Mouse (Mus musculus) spleen, adult 2 months (tissue): ENCODE measurements at regions not wholly inside any gene's neighbourhood (a gene's known extent, or its start where the extent isn't known, plus 50 kb on each side); places are given as distances from the start of the nearest gene placed in this dataset.

Source experiments
- CTCF ChIP-seq: fragments of 200-500 bp; IDR thresholded peaks from 2 replicates; pipeline ENCODE4 v1.5.1; 2011; ENCODE audit warnings: mild to moderate bottlenecking, inconsistent platforms; ENCODE audit not compliant: insufficient read depth, insufficient read length, insufficient replicate concordance; ENCODE audit errors: extremely low read depth
- POLR2A ChIP-seq: fragments of 200-500 bp; IDR thresholded peaks from 2 replicates; pipeline ENCODE4 v1.6.1; 2011; ENCODE audit warnings: low read depth, low read length, inconsistent platforms

DNA sequence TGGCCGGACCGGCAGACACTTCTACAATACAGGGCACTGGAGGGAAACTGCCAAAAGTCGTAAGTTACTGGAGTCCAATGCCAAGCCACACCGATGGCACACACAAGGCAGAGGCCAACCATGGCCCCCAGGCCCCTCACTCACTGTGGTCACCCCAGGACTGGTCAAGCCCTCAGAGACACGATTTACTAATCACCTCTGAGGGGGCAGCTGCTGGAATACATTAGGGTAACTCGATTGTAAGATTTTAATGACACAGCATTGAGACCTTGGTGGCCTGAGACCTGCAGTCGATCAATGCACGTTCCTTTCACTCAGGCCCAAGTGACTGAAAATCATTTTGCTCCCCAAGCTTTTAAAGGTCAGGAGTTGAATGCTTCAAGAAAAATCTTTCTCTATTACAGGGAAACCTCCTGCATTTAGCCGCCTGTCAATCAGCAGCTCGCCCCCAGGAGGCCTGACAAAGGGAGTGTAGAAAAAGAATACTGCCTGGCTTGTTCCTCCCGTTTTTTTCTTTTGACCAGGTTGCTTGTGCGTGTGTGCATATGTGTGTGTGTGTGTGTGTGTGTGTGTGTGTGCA lies 156.2 kb downstream of the Tle3 start:
- TF ChIP-seq CTCF (no peak), POLR2A (no peak)
